Mouse (Mus musculus) lung, postnatal 10 days (tissue): ENCODE results near the gene Zbtb44.
"Not testable (repeated sequence)": the region's sequence is repeated elsewhere in the genome, so short reads cannot be mapped to it uniquely, and the experiment has no call there.

ENCODE experiments used
- DNase-seq: peaks from one replicate; pipeline ENCODE4 v3.0.0; 2021

Gene Zbtb44

GRCm38 (mm10) chr9:31030532-31031413 is at the start of gene Zbtb44:
Gene Zbtb44, plus strand, starts transcription at chr9:31030644.
- DNase-seq = peak; percentile 33

GRCm38 (mm10) chr9:30985782-30986181 is 44.7 kb upstream of the Zbtb44 start:
- no peak for DNase-seq

DNA sequence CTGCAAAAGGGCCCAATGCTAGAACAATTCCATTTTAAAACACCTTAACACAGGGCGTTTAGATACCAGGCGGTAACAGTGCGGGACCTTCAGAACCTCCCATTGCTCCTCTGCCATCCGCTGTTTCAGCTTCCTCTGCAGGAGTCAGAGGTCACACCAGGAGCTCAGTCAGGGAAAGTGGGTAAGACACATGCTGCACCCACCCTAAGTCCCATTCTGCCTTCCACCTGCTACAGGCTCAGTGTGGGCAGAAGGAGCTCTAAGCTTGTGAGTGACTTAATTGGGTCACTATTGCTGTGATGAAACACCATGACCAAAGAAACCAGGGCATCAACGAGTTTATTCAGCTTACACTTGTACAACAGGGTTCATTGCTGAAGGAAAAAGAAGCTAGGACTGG is 37.3 kb upstream of the Zbtb44 start:
- DNase-seq = no peak

GRCm38 (mm10) chr9:30996590-30997562 is 33.6 kb upstream of the Zbtb44 start:
- peak; percentile 19 for DNase-seq

- no peak for DNase-seq
Observed at GRCm38 (mm10) chr9:31000641-31001040, 29.8 kb upstream of the Zbtb44 start.

GRCm38 (mm10) chr9:31002528-31002927 is 27.9 kb upstream of the Zbtb44 start:
- DNase-seq = no peak

- no peak for DNase-seq
Observed at GRCm38 (mm10) chr9:31009334-31009733, 21.1 kb upstream of the Zbtb44 start.

DNA sequence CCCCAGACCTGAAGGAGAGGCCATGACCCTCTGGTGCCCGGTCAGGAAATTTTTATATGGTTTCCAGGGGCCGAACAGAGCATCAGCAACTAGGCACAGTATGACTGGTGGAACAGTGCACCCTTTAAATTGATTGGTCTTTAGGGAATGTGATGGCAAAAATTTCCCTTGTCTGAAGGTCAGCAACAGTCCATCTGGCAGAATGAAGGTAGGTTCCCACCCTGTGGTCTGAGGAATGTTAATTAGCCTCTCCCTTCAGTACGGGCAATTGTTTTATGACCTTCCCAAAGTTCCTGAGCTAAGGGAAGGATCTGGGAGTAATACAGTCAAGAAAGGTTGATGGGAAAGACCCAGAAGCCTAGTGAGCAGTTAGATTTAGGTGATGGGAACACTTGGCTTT is 20.4 kb upstream of the Zbtb44 start:
- DNase-seq = no peak

DNA sequence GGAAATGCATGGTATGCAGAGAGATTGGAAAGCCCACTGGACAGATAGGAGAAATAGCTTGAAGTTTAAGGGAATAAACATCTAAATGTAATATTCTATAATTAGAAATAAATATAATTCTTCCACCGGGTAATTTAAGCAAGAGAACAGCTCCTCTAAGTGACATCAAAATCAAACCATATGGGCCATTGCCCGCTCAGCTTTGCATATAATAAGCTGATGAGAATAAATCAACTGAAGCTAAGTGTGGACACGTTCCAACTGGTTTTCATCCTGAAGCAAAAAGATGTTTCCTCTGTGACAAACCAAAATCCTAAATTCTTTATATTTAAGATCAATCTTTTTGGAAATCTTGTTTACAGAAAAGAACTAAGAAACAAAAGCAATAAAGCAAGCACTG is 19.7 kb upstream of the Zbtb44 start:
- no peak for DNase-seq

DNA sequence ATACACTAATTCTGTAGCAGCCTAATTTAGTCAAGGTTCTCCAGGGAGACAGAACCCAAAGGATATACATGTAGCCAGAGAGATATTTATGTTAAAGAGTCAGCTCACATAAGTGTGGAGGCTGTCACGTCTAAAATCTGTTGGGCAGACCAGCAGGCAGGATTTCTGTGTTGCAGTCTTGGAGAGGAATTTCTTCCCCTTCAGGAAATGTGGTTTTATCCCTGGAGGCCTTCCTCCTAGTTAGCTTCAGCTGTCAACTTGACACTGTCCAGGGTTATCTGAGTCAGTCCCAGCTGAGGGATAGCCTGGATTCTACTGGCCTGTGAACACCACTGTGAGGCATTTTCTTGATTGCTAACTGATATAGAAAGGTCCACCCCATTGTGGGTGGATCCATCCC is 18.9 kb upstream of the Zbtb44 start:
- no peak for DNase-seq

DNA sequence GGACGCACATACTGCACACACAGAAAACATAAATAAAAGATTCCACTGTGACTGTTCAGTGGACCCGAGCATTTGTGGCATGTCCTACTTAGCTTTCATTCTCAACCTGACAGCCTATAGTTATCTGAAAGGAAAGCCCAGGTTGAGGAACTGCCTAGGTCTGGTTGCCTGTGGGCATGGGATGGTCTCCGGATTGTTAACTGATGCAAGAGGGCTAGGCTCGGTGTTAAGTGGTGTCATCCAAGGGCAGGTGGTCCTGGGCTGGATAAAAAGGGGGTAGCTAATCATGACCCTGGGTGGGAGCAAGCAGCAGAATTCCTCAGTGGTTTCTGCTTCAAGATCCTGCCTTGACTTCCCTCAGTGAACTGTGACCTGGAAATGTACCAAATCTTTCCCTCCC is 17.8 kb upstream of the Zbtb44 start:
- no peak for DNase-seq

DNA sequence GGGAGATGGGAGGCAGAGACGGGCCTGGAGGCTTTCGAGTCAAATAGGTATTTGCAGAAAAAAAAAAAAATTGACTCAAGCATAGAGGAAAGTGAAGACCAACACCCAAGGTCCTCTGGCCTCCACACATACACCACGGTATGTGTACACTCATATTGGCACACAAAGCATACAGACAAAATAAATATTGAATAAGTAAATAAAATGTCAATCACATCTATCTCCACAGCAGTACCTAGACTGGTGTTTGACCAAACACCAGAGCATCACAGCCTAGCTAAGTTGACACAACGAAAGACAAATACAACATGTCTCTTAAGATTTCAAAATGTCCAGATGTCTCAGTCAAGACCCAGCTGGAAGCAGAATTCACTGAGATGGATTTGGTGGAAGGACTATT is 17.0 kb upstream of the Zbtb44 start:
- no peak for DNase-seq

GRCm38 (mm10) chr9:31017616-31018015 is 12.8 kb upstream of the Zbtb44 start:
- DNase-seq = no peak

GRCm38 (mm10) chr9:31018158-31018557 is 12.3 kb upstream of the Zbtb44 start:
- DNase-seq = no peak

- DNase-seq = no peak
Observed at GRCm38 (mm10) chr9:31018705-31019104, 11.7 kb upstream of the Zbtb44 start.

DNA sequence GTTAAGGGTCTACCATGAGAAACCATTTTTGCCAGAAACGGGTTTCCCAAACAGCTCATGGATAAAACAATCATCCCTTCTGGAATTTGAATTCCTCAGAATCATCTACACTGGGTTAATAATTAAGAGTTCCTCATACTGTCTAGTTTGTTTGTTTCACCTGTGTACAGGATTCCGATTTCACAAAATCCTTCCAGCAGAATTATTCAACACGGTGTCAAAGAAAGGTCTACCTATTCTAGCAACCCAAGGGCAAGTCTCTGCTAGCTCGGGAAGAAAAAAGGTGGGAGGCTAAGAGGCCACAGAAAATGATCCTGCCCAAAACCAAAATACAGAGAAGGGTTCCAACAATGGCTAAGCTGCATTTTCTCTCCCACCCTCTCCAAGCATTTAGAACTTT is 2.2 kb upstream of the Zbtb44 start:
- DNase-seq = no peak

- DNase-seq = peak; percentile 98
Observed at GRCm38 (mm10) chr9:31029751-31030511, 513 bp upstream of the Zbtb44 start.

- DNase-seq = no peak
Observed at GRCm38 (mm10) chr9:31031414-31031843, 985 bp downstream of the Zbtb44 start.

GRCm38 (mm10) chr9:31032546-31032945 is 2.1 kb downstream of the Zbtb44 start:
- no peak for DNase-seq

- no peak for DNase-seq
Observed at GRCm38 (mm10) chr9:31050208-31050607, 19.8 kb downstream of the Zbtb44 start.

GRCm38 (mm10) chr9:31051509-31051908 is 21.1 kb downstream of the Zbtb44 start:
- DNase-seq = not testable (repeated sequence)

- DNase-seq = no peak
Observed at GRCm38 (mm10) chr9:31058723-31059122, 28.3 kb downstream of the Zbtb44 start.

- DNase-seq = no peak
Observed at GRCm38 (mm10) chr9:31070706-31071105, 40.3 kb downstream of the Zbtb44 start.
